Mouse (Mus musculus) urinary bladder, postnatal 10 days (tissue): ENCODE data around the gene Atp1a4.

Experiments
- DNase-seq: peaks from one replicate; pipeline ENCODE4 v3.0.0; 2022; ENCODE audit warnings: low spot score

The Atp1a4 gene

DNA sequence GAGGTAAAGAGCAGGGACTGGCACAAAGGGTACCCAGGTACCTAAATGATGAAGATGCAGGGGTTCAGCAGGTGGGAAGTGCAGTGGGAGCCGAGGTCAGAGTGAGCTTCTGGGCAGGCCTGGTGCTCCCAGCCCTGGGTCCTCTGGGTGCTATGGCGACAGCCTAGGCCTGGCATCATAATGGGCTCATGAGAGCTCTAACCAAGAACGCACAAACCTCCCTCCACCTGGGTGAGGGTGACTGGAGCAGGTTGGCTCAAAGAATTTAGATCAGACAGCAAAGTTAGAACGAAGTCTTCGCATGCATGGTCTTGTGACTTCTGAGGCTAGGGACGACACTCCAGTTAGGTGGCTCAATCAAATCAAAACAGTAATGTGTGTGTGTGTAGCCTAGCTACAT is at the start of gene Atp1a4:
TSS of gene Atp1a4 (minus strand) at position 101 of the 400 bp plus-strand sequence.
- no peak for DNase-seq

DNA sequence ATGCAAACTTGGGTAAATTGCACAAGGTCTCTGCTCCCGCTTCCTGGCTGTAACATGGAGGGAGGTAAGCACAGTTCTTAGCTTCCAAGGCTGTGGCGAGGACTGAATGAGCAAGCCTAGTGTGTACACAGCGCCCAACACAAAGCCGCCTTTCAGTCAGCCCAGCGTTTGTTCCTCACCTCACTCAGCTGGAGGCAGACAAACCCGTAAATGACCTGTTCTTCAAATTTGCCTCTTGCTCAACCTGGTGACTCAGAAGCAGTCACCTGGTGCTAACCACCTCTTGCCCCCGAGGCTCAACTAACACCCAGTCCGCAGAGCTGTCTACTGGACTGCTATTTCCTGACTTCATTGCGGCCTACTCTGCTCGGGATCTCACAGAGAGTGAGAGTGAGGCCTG is 49.7 kb upstream of the Atp1a4 start:
- no peak for DNase-seq

- DNase-seq = no peak
Measured at GRCm38 (mm10) chr1:172306885-172307284, 48.7 kb upstream of the Atp1a4 start.

GRCm38 (mm10) chr1:172306196-172306595 is 48.0 kb upstream of the Atp1a4 start:
- DNase-seq = no peak

DNA sequence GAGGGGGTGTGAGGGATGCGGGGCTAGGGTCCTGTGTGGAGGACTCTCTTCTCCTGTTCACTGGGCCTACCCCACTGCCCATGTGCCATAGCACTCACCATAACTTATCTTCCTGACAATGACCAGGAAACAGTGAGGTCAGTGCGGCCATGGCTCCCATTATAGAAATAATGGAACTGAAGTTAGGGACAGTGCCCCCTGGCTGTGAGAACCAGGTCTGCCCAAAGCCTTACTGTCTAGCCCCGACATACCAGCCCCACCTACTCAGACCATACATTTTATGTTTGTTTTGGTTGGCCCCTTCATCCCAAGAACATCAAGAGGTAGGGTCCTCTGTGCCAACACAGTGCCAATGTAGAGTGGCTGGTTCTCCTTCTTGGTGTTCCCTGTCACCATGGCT is 47.4 kb upstream of the Atp1a4 start:
- no peak for DNase-seq

- no peak for DNase-seq
Measured at GRCm38 (mm10) chr1:172305153-172305552, 46.9 kb upstream of the Atp1a4 start.

DNA sequence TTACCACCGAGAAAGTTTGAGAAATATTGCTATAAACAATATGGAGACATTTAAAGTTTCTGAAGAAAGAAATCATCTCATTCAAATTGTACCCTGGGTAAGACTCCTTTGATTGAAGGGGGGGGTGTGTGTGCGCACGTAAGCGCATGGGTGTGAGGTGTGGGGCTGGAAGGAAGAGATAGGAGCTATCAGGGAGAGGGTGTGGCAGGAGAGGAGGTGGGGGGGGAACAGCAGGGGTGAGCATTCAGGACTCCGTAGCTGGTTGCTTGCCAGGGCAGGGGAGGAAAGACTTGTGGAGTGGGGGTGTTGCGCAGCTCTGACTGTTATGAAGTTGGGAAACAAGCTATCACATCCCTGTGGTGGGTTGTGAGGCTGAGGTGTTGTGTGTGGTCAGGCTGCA is 46.2 kb upstream of the Atp1a4 start:
- no peak for DNase-seq

- DNase-seq = no peak
Measured at GRCm38 (mm10) chr1:172302851-172303250, 44.6 kb upstream of the Atp1a4 start.

- DNase-seq = no peak
Measured at GRCm38 (mm10) chr1:172302311-172302710, 44.1 kb upstream of the Atp1a4 start.

GRCm38 (mm10) chr1:172301180-172301579 is 43.0 kb upstream of the Atp1a4 start:
- no peak for DNase-seq

DNA sequence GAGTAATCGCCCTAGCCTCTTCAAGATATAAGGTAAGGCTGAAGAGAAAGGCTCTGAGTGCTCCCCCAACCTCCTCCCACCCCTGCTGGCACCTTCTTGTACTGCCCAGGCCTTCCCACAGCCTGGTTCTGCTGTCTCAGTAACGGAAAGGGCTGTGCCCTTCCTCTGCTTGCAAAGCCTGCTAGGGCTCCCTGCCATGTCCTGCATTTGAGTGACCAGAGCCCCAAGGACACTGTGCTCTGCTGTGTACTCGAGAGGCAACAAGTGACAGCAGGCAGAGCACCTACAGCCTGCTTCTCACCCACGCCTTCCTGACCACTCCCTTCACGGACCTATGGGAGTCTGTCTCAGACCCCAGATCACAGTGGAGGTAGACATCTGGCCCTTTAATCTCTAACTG is 42.0 kb upstream of the Atp1a4 start:
- no peak for DNase-seq

DNA sequence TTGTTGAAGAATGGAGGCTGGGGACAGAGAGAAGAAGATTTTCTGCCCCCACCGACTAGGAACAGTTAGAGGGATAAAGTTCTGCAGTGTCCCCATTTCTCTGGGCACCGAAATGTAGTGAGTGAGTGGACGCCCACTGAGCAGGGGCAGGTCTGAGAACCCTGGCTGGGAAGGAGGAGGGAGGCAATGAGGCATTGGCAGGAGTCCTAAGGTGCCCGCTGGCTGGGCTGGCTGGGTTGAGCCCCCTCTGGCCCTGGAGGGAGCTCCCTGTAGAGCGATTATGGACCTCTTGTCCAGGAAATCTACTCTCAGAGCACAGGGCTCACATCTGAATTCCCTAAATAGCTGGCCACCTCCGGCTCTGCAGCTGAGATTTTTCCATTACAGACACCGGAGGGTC is 41.3 kb upstream of the Atp1a4 start:
- no peak for DNase-seq

DNA sequence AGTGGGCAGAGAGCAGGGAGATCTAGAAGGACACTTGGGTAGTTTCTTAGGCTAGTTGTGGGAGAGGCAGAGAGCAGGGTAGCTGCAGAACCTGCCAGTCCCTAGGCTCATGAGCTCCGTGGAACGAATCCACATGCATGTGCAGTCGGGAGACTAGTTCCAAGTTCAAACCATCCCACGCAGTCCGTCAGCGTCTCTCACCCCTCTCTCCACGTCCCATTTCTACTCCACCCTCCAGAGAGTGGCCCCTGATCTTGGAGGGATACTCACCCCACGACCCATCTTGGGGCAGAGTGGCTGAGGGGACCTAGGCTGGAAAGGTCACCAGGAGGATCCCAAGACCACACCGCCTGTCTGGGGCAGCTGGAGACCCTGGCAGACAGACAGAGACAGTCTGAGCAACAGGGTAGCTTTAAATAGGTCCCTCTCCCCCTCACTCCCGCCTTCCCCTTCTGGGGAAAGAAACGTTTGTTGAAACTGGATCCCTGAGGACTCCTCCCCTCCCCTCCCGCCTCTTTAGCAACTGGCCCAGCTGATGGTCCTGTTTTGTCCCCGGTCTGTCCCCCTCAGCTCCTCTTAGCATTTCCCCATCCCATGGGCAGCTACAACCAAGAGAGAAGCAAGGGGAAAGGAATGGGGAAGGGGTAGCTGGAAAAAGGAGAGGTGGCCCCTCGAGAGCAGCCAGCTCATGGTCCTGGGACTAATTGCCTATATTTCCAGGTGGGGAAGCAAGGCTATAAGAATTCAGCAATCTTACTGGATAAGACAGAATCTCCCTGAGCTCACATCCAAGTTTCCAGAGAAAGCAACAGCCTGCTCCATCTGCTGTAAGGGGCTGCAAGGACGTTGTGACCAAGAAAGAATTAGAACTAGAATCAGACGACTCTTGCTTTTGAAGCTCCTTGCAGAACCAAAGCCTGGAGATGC is 39.7 kb upstream of the Atp1a4 start, which contains the start of gene Atp1a2:
TSS of gene Atp1a2 (minus strand) at position 454 of the 927 bp plus-strand sequence.
- DNase-seq = no peak

- no peak for DNase-seq
Measured at GRCm38 (mm10) chr1:172296816-172297510, 38.7 kb upstream of the Atp1a4 start.

DNA sequence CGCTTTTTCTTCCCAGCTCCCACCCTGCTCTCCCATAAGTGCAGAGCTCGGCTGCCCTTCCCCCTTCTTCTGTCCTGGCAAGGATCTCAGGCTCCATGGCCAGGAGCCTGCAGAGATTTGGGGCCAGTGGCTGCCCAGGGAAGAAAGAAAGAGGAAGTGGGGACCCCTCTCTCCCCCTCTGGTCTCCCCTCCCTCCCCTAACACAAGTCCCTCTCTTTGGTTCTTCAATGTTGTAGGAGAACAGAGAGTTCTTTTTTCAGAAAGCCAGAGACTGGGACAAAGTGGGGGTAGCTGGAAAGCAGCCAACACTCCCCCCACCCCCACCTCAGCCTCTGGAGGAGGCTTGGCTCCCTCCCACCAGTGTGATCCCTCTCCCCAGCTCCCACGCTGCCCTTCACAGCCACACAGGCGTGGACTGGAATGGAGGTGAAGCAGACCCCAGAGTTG is 37.6 kb upstream of the Atp1a4 start:
- DNase-seq = no peak

- no peak for DNase-seq
Measured at GRCm38 (mm10) chr1:172293449-172293848, 35.2 kb upstream of the Atp1a4 start.

GRCm38 (mm10) chr1:172292880-172293279 is 34.7 kb upstream of the Atp1a4 start:
- DNase-seq = no peak

DNA sequence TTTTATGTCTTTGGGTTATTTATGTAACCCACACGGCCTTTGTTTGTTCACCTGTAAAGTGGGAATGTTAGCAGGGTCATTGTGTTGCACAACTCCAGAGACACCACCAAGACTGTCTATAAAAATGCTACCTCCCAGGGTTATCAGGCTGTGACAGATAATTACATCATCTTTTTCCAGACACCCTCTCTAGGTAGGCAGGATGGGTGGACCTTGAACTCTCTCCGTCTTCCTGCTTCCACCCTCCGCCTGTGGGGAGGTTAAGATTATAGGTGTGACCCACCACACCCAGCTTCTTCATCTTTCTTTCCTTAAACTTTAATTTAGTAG is 31.4 kb upstream of the Atp1a4 start:
- no peak for DNase-seq

- DNase-seq = no peak
Measured at GRCm38 (mm10) chr1:172288900-172289616, 30.8 kb upstream of the Atp1a4 start.

- DNase-seq = no peak
Measured at GRCm38 (mm10) chr1:172286740-172287139, 28.5 kb upstream of the Atp1a4 start.

DNA sequence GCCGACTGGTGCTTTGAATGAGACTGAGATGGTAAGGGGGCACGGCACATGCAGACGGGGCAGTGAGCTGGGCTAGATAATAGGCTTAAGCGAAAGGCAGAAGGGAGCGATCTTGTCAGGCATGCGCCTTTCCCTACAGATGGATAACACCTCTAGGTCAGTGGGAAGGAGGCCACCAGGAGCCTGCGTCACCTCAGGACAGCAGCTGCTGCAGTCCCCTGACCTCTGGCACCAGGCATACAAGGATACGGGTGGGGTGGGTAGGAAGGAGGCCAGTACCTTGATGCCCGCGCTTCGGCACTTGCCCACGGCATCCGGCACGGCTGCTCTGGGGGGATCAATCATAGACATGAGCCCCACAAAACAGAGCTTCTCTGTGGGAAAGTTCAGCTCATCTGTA is 26.0 kb upstream of the Atp1a4 start:
- no peak for DNase-seq

DNA sequence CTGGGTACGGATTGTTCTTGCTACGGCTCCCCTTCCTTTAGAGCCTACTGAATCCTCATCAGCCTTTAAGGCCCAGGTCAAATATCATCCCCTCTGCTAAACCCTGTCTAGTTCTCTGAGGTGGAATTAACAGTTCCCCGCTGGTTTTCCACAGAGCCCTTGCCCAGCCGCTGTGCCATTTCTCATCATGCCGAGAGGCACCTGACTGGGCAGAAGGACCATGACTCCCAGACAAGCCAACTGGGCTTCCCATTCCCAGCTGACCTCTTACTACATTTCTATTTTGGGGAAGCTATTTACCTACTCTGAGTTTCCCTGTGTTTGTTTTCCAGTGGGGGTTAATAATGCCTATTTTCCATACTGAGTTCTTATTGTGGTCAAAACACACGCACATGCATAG is 24.9 kb upstream of the Atp1a4 start:
- no peak for DNase-seq
